Mouse (Mus musculus): ENCODE measurements around the gene Vmn2r3. TPM values are rescaled to one million over a fixed set of nuclear protein-coding genes. Genes with fewer than 3 reads are reported as not detected.

The Vmn2r3 gene
- polyA plus RNA-seq, 1 experiment = not detected

- no peaks in the 10 kb centered on the region for H3K36me3 ChIP-seq (ENCODE audit: control insufficient read depth, insufficient read depth, low read length)
- no peaks in the 10 kb centered on the region for H3K4me1 ChIP-seq (ENCODE audit: control insufficient read depth, insufficient read depth, low read length)
- H3K27ac ChIP-seq (ENCODE audit: control insufficient read depth, insufficient read depth, low read depth, low read length) = no peak overlapping the region
- no peak overlapping the region for H3K4me3 ChIP-seq (ENCODE audit: control insufficient read depth, low read depth, low read length)
- TF ChIP-seq CTCF (IDR thresholded peaks at IDR 0.05; ENCODE audit: control insufficient read depth, insufficient read depth, insufficient replicate concordance, low read depth, low read length) (no peak), POLR2A (IDR thresholded peaks at IDR 0.05; ENCODE audit: control insufficient read depth, low read depth, low read length) (no peak)
- no peaks in the 10 kb centered on the region for H3K27me3 ChIP-seq (ENCODE audit: control insufficient read depth, insufficient read depth, low read length)
Observed at GRCm38 (mm10) chr3:64227243-64227642, 62.3 kb downstream of the Vmn2r3 start.

Other genes with a start within 250 kb of the Vmn2r3 start
- gene Vmn2r1, start 208.2 kb downstream of the Vmn2r3 start, polyA plus RNA-seq (2012; rRNA removed) = 0.13 and 0.15 TPM in 2 replicates
- not detected in 2 replicates for gene Vmn2r2, start 147.8 kb downstream of the Vmn2r3 start, polyA plus RNA-seq (2012; rRNA removed)
- 0.35 and 0.69 TPM in 2 replicates for gene Vmn2r4, start 125.7 kb upstream of the Vmn2r3 start, polyA plus RNA-seq (2012; rRNA removed)
- 0.05 and 0.15 TPM in 2 replicates for gene Vmn2r5, start 220.1 kb upstream of the Vmn2r3 start, polyA plus RNA-seq (2012; rRNA removed)

Data from testis, adult 2 months (tissue).